Mouse (Mus musculus) myocyte (in vitro differentiated cells): ENCODE measurements around the gene Ogdh. TPM values are rescaled to one million over a fixed set of nuclear protein-coding genes. Genes with fewer than 3 reads are reported as not detected.

ENCODE experiments used
- H3K27me3 ChIP-seq: one replicate; pipeline ENCODE4 v1.6.1; 2011; ENCODE audit not compliant: control insufficient read depth, insufficient read depth, insufficient read length
- H3K36me3 ChIP-seq: one replicate; pipeline ENCODE4 v1.6.1; 2011; ENCODE audit not compliant: control insufficient read depth, insufficient read depth
- H3K4me2 ChIP-seq: one replicate; pipeline ENCODE4 v1.6.1; 2011; ENCODE audit warnings: low read depth, control low read depth
- H3K4me3 ChIP-seq: one replicate; pipeline ENCODE4 v1.5.1; 2011; ENCODE audit warnings: mild to moderate bottlenecking, control low read depth, moderate library complexity
- H3K79me2 ChIP-seq: one replicate; pipeline ENCODE4 v1.6.1; 2011; ENCODE audit not compliant: control insufficient read depth, insufficient read depth
- H3ac ChIP-seq: one replicate; pipeline ENCODE4 v1.6.1; 2011; ENCODE audit not compliant: control insufficient read depth, insufficient read length
- CEBPB ChIP-seq: IDR thresholded peaks from 2 replicates; pipeline ENCODE4 v1.6.1; 2011; ENCODE audit warnings: mild to moderate bottlenecking, moderate library complexity; ENCODE audit not compliant: poor library complexity, insufficient read depth, severe bottlenecking
- E2F4 ChIP-seq: IDR thresholded peaks from one replicate; pipeline ENCODE4 v1.6.1; 2011; ENCODE audit warnings: mild to moderate bottlenecking, control low read depth, moderate library complexity; ENCODE audit not compliant: insufficient read depth
- MAX ChIP-seq: IDR thresholded peaks from one replicate; pipeline ENCODE4 v1.6.1; 2011; ENCODE audit warnings: low read depth, mild to moderate bottlenecking, control low read depth
- MYOD1 ChIP-seq, 3 experiments: IDR thresholded peaks; one replicate each; pipeline ENCODE4 v1.6.1; 2011; ENCODE audit warnings: control low read depth in 2 of 3, low read depth in 2 of 3, mild to moderate bottlenecking in 2 of 3, moderate library complexity in 1 of 3; ENCODE audit not compliant: insufficient read length in 2 of 3, control insufficient read depth in 1 of 3
- MYOG ChIP-seq, 3 experiments: IDR thresholded peaks; one replicate each; pipeline ENCODE4 v1.6.1; 2011; ENCODE audit warnings: control low read depth in 2 of 3, low read depth in 2 of 3, mild to moderate bottlenecking in 2 of 3; ENCODE audit not compliant: insufficient read length in 2 of 3, control insufficient read depth in 1 of 3, insufficient read depth in 1 of 3
- POLR2A ChIP-seq: IDR thresholded peaks from one replicate; pipeline ENCODE4 v1.6.1; 2011; ENCODE audit warnings: low read depth, mild to moderate bottlenecking, control low read depth, moderate library complexity; ENCODE audit not compliant: insufficient read length
- POLR2AphosphoS2 ChIP-seq: IDR thresholded peaks from one replicate; pipeline ENCODE4 v1.6.1; 2011; ENCODE audit warnings: low read depth, control low read depth; ENCODE audit not compliant: insufficient read length
- REST ChIP-seq: IDR thresholded peaks from one replicate; pipeline ENCODE4 v1.6.1; 2011; ENCODE audit warnings: mild to moderate bottlenecking, control low read depth, moderate library complexity; ENCODE audit not compliant: insufficient read depth, insufficient read length
- SRF ChIP-seq: IDR thresholded peaks from one replicate; pipeline ENCODE4 v1.6.1; 2011; ENCODE audit warnings: low read depth; ENCODE audit not compliant: control insufficient read depth, insufficient read length
- TCF12 ChIP-seq: IDR thresholded peaks from one replicate; pipeline ENCODE4 v1.6.1; 2011; ENCODE audit warnings: mild to moderate bottlenecking, control low read depth; ENCODE audit not compliant: poor library complexity, insufficient read depth, severe bottlenecking
- TCF3 ChIP-seq: IDR thresholded peaks from one replicate; pipeline ENCODE4 v1.6.1; 2011; ENCODE audit warnings: low read depth, control low read depth; ENCODE audit not compliant: insufficient read length
- USF1 ChIP-seq: IDR thresholded peaks from one replicate; pipeline ENCODE4 v1.6.1; 2011; ENCODE audit warnings: low read depth, mild to moderate bottlenecking, control low read depth, moderate library complexity
- polyA plus RNA-seq: library from polyadenylated mRNA; unstranded; fragments of >200 nt; fragmentation: generic; extraction: Trizol; gene quantifications from one replicate; pipeline ENCODE4 v1.2.1, GENCODE M21; 2012; ENCODE audit warnings: missing spikeins

The Ogdh gene
- polyA plus RNA-seq, 1 experiment = 127 TPM

GRCm38 (mm10) chr11:6336689-6337088 lies 45.3 kb downstream of the Ogdh start:
- TF ChIP-seq MAX = no peak
- no peak for TF ChIP-seq POLR2A
- TF ChIP-seq USF1 = no peak
- TF ChIP-seq CEBPB = no peak
- no peak for TF ChIP-seq TCF3
- TF ChIP-seq MYOG (IDR thresholded peaks at IDR 0.05; ENCODE audit: control insufficient read depth in 1 of 3, insufficient read depth in 1 of 3, insufficient read length in 2 of 3, low read depth in 2 of 3) = no peak
- TF ChIP-seq E2F4 = no peak
- TF ChIP-seq REST = no peak
- no peak for TF ChIP-seq POLR2AphosphoS2
- TF ChIP-seq SRF = no peak
- no peak for TF ChIP-seq MYOD1 (IDR thresholded peaks at IDR 0.05; ENCODE audit: control insufficient read depth in 1 of 3, insufficient read length in 2 of 3, low read depth in 2 of 3)
- no peak for TF ChIP-seq TCF12
- H3K36me3 ChIP-seq = peaks cover 26% of the 10 kb centered on the region
- no peak overlapping the region for H3K4me3 ChIP-seq
- no peak overlapping the region for H3ac ChIP-seq
- H3K79me2 ChIP-seq = no peaks in the 10 kb centered on the region
- H3K27me3 ChIP-seq = no peaks in the 10 kb centered on the region
- no peak overlapping the region for H3K4me2 ChIP-seq

GRCm38 (mm10) chr11:6345956-6346355 lies 54.5 kb downstream of the Ogdh start:
- no peaks in the 10 kb centered on the region for H3K27me3 ChIP-seq
- no peak overlapping the region for H3ac ChIP-seq
- no peak for TF ChIP-seq POLR2A
- no peak for TF ChIP-seq TCF3
- TF ChIP-seq MYOD1 (IDR thresholded peaks at IDR 0.05; ENCODE audit: control insufficient read depth in 1 of 3, insufficient read length in 2 of 3, low read depth in 2 of 3) = no peak
- TF ChIP-seq SRF = no peak
- TF ChIP-seq MYOG (IDR thresholded peaks at IDR 0.05; ENCODE audit: control insufficient read depth in 1 of 3, insufficient read depth in 1 of 3, insufficient read length in 2 of 3, low read depth in 2 of 3) = no peak
- no peak for TF ChIP-seq E2F4
- no peak for TF ChIP-seq USF1
- no peak for TF ChIP-seq MAX
- no peak for TF ChIP-seq POLR2AphosphoS2
- no peak for TF ChIP-seq CEBPB
- TF ChIP-seq TCF12 = no peak
- H3K79me2 ChIP-seq = no peaks in the 10 kb centered on the region
- H3K36me3 ChIP-seq = peaks cover 73% of the 10 kb centered on the region
- no peak overlapping the region for H3K4me2 ChIP-seq
- no peak overlapping the region for H3K4me3 ChIP-seq

GRCm38 (mm10) chr11:6346966-6347365 lies 55.5 kb downstream of the Ogdh start:
- no peak for TF ChIP-seq TCF12
- TF ChIP-seq TCF3 = no peak
- no peak for TF ChIP-seq REST
- TF ChIP-seq POLR2A = no peak
- no peak for TF ChIP-seq CEBPB
- no peak for TF ChIP-seq USF1
- TF ChIP-seq MYOG (IDR thresholded peaks at IDR 0.05; ENCODE audit: control insufficient read depth in 1 of 3, insufficient read depth in 1 of 3, insufficient read length in 2 of 3, low read depth in 2 of 3) = no peak
- no peak for TF ChIP-seq MAX
- no peak for TF ChIP-seq SRF
- TF ChIP-seq E2F4 = no peak
- TF ChIP-seq POLR2AphosphoS2 = no peak
- TF ChIP-seq MYOD1 (IDR thresholded peaks at IDR 0.05; ENCODE audit: control insufficient read depth in 1 of 3, insufficient read length in 2 of 3, low read depth in 2 of 3) = no peak
- H3K4me3 ChIP-seq = no peak overlapping the region

GRCm38 (mm10) chr11:6348681-6349200 lies 57.3 kb downstream of the Ogdh start:
- no peak overlapping the region for H3ac ChIP-seq
- TF ChIP-seq MYOG (IDR thresholded peaks at IDR 0.05; ENCODE audit: control insufficient read depth in 1 of 3, insufficient read depth in 1 of 3, insufficient read length in 2 of 3, low read depth in 2 of 3) (no peak), TCF12 (no peak), POLR2A (no peak), E2F4 (no peak)
- no peak overlapping the region for H3K4me2 ChIP-seq
- no peaks in the 10 kb centered on the region for H3K27me3 ChIP-seq
- H3K36me3 ChIP-seq = peaks cover 61% of the 10 kb centered on the region
- H3K79me2 ChIP-seq = no peaks in the 10 kb centered on the region
- no peak overlapping the region for H3K4me3 ChIP-seq

More at GRCm38 (mm10) chr11:6346966-6347365, 55.5 kb downstream of the Ogdh start:
- H3K36me3 ChIP-seq = peaks cover 72% of the 10 kb centered on the region
- H3ac ChIP-seq = no peak overlapping the region
- H3K27me3 ChIP-seq = no peaks in the 10 kb centered on the region
- no peak overlapping the region for H3K4me2 ChIP-seq
- no peaks in the 10 kb centered on the region for H3K79me2 ChIP-seq

- Histone ChIP-seq H3ac (no peak overlapping the region), H3K27me3 (no peaks in the 10 kb centered on the region), H3K36me3 (peaks cover 55% of the 10 kb centered on the region), H3K79me2 (no peaks in the 10 kb centered on the region), H3K4me3 (no peak overlapping the region), H3K4me2 (no peak overlapping the region)
- TF ChIP-seq TCF12 (no peak), MYOG (IDR thresholded peaks at IDR 0.05; ENCODE audit: control insufficient read depth in 1 of 3, insufficient read depth in 1 of 3, insufficient read length in 2 of 3, low read depth in 2 of 3) (no peak), E2F4 (no peak), POLR2AphosphoS2 (no peak), POLR2A (no peak), CEBPB (no peak), USF1 (no peak)
These were observed 58.2 kb downstream of the Ogdh start for GRCm38 (mm10) chr11:6349586-6349985.
